Mouse (Mus musculus) ovary, postnatal 10 days (tissue): Measurements from ENCODE around the gene Taf6l.
A peak's percentile ranks its signal among the peaks of the same experiment; 100 is the strongest.

Experiments used
- DNase-seq: peaks from one replicate; pipeline ENCODE4 v3.0.0; 2022; ENCODE audit warnings: low spot score

The Taf6l gene

GRCm38 (mm10) chr19:8790171-8790570 lies 4.0 kb upstream of the Taf6l start:
- DNase-seq: no peak

DNA sequence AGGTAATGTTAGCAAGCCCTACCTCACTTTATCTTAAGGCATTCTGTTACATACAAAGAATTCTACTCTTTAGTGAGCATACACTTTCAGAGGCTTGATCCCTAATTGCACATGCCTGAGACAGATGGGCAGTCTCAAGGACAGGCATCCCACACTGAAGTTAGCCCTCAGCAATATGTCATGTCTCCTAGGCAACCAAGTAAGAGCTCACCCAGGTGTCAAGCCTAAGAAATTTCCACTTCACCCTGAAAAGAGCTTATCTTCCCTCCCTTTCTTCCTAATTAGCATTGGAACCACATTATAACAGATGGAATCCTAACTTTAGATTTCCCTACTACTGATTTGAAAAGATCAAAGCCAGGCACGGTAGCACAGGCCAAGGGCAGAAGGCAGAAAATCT lies 3.0 kb upstream of the Taf6l start:
- no peak for DNase-seq

DNA sequence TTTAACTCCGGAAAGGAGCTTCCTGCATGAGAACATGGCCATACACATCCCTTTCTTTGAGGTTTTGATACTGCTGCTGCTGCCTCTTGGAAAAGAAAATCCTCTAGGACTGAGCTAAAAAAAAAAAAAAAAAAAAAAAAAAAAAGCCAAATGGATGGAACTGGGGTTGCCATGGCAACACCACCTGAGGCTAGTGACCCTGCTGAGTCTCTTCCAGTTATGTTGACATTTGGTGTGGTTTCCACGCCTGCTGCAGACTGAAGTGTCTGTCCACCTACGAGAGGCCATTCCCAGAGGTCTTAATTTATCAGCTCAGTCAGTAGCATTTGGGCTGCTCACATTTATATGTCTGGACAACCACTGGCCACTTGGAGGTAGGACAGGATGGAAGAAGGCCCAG lies 2.3 kb upstream of the Taf6l start:
- no peak for DNase-seq

DNA sequence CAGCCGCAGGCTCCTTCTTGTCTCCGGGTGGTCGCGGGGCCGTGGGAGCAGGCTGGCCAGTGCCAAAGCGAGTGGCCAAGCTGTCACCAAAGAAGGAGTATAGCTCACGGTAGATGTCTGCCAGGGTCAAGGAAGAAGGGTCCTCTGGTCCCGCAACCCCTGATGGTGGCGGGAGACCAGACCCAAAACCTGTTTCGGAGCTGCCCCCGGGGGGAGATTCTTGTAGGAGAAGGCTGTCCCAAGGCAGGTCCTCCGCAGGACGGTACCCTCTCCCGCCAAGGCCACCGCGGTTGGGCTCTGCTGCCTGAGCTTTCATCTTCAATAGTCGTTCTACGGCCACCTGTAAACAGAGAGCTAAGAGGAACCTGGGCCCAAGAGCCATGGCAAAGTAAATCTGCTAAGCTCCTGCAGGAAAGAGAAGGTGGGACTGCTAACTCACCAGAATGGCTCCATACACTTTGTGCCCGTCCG lies 11.2 kb downstream of the Taf6l start:
- DNase-seq: peak; percentile 30

- peak; percentile 96 for DNase-seq
These were observed 12.0 kb downstream of the Taf6l start, which contains the start of gene Tmem179b for GRCm38 (mm10) chr19:8774086-8774835. Tmem179b (minus strand) TSS chr19:8774467.

DNA sequence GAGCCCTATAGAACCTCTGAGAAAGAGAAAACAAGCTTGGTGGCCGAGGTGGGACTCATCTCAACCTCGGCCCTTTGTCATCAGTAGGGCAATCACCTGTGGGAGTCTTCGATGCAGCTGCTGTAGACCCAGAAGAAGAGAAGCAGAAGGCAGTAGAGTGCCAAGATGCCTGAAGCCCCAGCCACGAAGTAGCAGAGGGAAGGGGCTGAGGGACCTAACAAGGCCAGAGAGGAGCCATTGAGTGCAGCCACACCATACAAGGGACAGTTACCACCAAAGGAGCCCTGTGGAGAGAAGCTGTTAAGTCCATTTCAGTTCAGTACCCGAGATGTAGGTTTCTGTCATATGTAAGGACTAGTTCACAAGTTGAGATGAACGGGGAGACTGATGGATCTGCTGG lies 12.8 kb downstream of the Taf6l start:
- DNase-seq: no peak

DNA sequence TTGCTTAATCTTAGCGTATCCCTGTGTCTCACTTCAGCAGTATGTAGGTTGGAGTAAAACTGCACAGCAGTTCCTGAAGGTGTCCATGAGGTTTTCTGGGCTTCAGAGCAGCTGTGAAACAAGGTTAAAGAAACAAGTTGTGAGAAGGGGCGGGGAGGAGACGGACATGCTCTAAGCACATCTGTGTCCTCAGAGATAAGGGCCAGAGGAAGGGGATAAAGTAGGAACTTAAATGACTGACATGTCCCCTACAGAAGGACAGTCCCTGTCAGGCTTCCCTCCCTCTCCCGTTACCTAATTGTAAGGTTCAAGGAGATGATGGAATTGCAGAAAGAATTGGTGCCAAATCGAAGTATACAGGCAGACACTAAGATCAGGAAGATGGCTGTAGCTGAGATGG lies 13.2 kb downstream of the Taf6l start:
- DNase-seq: no peak

- DNase-seq: peak; percentile 53
These were observed 15.5 kb downstream of the Taf6l start, which contains the start of gene Tmem223 for GRCm38 (mm10) chr19:8770567-8771270. Tmem223 (plus strand) TSS chr19:8770996.

DNA sequence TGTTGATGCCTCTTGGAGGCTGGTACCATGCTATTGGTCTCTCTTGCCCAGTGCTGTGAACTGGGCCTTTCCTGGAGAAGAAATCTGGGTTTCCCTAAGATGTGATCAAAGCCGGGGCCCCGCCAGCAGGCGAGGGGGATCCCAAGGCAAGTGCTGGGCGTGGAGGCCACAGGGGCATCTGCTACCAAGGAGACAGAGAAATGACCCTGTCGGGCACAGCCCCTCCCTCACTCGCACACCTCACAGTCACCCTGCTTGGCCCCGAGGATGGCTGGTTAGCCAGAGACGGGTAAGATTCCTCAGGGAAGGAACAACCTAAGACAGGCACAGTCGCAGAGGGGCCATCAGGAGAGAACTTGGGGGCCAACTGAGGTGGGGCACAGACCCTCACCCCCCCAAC lies 20.7 kb downstream of the Taf6l start:
- no peak for DNase-seq

DNA sequence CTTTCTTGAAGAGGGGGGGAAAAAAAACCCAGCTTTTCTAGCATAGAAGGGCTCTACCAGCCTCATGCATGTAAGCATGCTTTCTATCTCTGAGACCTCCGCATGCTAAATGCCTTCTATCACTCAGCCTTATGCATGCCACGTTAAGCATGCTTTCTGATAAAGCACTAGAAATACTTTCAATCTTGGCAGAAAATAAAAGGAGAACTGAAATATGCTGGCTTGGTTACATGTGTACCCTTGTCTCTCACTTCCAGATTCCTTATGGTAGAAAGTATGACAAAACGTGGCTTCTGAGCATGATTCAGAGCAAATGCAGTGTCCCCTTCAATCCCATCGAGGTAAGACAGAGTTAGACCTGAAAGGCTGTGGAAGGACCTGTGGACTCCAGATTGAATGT lies 22.9 kb downstream of the Taf6l start:
- no peak for DNase-seq

- DNase-seq: no peak
These were observed 25.5 kb downstream of the Taf6l start for GRCm38 (mm10) chr19:8760757-8761156.

GRCm38 (mm10) chr19:8758899-8759298 lies 27.3 kb downstream of the Taf6l start:
- DNase-seq: no peak

- no peak for DNase-seq
These were observed 28.7 kb downstream of the Taf6l start for GRCm38 (mm10) chr19:8757471-8757998.

- peak; percentile 88 for DNase-seq
These were observed 29.4 kb downstream of the Taf6l start, which contains the start of gene Nxf1 for GRCm38 (mm10) chr19:8756635-8757387. Nxf1 (plus strand) TSS chr19:8757073.

DNA sequence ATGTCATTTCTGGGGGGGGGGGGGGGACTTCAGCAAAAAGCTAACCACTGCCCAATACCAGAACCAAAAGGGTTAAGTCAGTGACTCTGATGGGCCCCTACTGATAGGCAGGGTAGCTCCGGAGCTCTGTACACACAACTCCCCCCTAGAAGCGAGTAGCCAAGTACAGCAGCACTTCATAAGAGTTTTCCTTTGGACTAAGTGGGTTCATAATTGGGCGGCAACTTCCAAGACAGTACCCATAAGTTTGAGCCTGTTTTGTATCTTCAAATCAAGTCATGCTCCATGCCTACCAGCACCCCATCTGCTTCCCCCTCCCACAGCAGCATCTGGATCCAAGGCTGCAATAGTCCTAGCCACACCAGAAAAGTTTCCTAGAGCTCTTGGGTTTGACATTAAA lies 30.6 kb downstream of the Taf6l start:
- DNase-seq: no peak

- DNase-seq: no peak
These were observed 38.8 kb downstream of the Taf6l start for GRCm38 (mm10) chr19:8747368-8747767.

- DNase-seq: no peak
These were observed 40.8 kb downstream of the Taf6l start for GRCm38 (mm10) chr19:8745382-8745781.

DNA sequence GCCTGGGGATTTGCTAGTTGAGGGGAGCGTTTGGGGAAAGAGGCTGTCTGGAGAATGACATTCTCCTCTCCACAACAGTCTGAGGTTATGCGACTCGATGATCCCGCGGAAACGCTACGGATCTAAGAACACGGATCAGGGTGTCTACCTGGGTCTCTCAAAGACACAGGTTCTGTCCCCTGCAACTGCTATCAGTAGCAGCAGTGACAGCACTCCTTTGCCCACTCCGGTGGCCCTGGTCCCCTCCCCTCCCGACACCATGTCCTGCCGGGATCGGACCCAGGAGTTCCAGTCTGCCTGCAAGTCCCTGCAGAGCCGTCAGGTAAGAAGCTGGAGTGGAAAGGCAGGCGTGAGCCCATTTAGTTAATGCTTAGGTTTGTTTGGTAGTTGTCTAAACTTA lies 44.0 kb downstream of the Taf6l start:
- DNase-seq: no peak

DNA sequence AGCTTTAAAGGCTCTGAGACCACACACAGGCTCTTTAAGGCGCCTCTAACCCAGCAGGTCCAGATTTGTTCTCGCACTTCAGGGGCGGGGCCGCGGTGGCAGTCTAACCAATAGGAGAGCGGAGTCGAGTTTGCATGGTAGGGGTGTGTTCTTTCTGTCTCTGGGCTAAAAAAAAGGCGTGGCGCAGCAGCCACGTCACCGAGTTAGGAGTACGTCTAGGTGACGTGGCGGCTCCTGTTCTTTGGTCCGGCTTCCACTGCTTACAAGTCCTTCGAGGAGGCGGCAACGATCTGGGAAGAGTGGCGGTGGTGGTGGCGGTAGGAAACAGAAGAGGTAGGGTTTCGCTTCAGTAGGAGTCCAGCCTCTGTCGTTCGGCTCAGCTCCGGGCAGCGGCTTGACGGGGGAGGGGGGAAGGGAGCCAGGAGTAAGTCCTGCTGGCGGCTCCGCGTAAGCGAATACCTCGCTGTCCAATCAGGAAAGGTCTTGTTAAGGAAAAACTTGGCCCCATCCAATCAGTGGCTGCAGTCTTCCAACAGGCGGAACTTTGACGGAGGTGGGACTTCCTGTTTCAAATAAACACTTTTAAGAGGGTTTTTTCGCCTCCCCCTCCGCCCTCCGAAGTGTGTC lies 44.9 kb downstream of the Taf6l start, which contains the start of gene Stx5a:
Gene Stx5a (plus strand): TSS at position 171 of the 627 bp plus-strand sequence.
- peak; percentile 91 for DNase-seq

- DNase-seq: no peak
These were observed 45.6 kb downstream of the Taf6l start, which contains the start of gene 1700092M07Rik for GRCm38 (mm10) chr19:8740603-8741002. 1700092M07Rik (plus strand) TSS chr19:8740718.

DNA sequence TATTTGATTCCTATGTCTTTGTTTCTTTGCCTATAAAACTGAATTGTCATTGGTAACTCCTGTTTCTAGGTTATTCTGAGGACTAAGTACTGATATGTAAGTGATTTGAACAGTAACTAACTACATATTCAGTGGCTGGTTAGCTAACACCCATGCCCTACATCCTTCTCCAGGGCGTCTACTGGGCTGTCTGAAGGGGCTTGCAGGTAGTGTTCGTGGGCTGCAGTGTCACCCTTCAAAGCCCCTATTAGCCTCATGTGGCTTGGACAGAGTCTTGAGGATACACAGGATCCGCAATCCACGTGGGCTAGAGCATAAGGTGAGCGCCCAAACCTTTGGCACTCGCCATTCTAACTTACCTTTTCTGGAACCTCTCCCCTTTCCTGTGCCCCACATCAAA lies 46.6 kb downstream of the Taf6l start:
- DNase-seq: no peak

GRCm38 (mm10) chr19:8738911-8739310 lies 47.3 kb downstream of the Taf6l start:
- DNase-seq: no peak
